Mouse (Mus musculus) cerebellum, postnatal 25 days (tissue): ENCODE measurements around the gene Atp5g2.
"Not testable (repeated sequence)": the region's sequence is repeated elsewhere in the genome, so short reads cannot be mapped to it uniquely, and the experiment has no call there.

Experiments used
- DNase-seq, 2 experiments: peaks; one replicate each; pipeline ENCODE4 v3.0.0; 2021; ENCODE audit warnings: mixed read lengths in 2 of 2

The Atp5g2 gene

GRCm38 (mm10) chr15:102665494-102665893 lies 6.7 kb downstream of the Atp5g2 start:
- peak; percentile 68 to 83 for DNase-seq

GRCm38 (mm10) chr15:102663825-102664224 lies 8.3 kb downstream of the Atp5g2 start:
- DNase-seq = peak in 1 of 2 experiments; percentile 18

GRCm38 (mm10) chr15:102662601-102663000 lies 9.6 kb downstream of the Atp5g2 start:
- DNase-seq = not testable (repeated sequence)

- no peak for DNase-seq
These were observed 14.2 kb downstream of the Atp5g2 start for GRCm38 (mm10) chr15:102657926-102658381.

GRCm38 (mm10) chr15:102656658-102657057 lies 15.5 kb downstream of the Atp5g2 start:
- DNase-seq = no peak

- DNase-seq = not testable (repeated sequence)
These were observed 20.1 kb downstream of the Atp5g2 start for GRCm38 (mm10) chr15:102651928-102652660.

- no peak for DNase-seq
These were observed 21.0 kb downstream of the Atp5g2 start for GRCm38 (mm10) chr15:102651107-102651506.

- DNase-seq = no peak
These were observed 36.3 kb downstream of the Atp5g2 start for GRCm38 (mm10) chr15:102635817-102636216.

- no peak for DNase-seq
These were observed 37.5 kb downstream of the Atp5g2 start for GRCm38 (mm10) chr15:102634684-102635083.

- DNase-seq = peak in 1 of 2 experiments; percentile 62
These were observed 46.5 kb downstream of the Atp5g2 start for GRCm38 (mm10) chr15:102625687-102626055.

- peak; percentile 100 for DNase-seq
These were observed 47.0 kb downstream of the Atp5g2 start, which contains the start of the genes Gm28047 and Atf7 for GRCm38 (mm10) chr15:102624970-102625686. Gene Gm28047 (minus strand): TSS chr15:102625067. Gene Atf7 (minus strand): TSS chr15:102625464.

GRCm38 (mm10) chr15:102624291-102624969 lies 47.7 kb downstream of the Atp5g2 start:
- DNase-seq = peak; percentile 45

- no peak for DNase-seq
These were observed 49.0 kb downstream of the Atp5g2 start for GRCm38 (mm10) chr15:102623121-102623520.

- no peak for DNase-seq
These were observed 49.6 kb downstream of the Atp5g2 start for GRCm38 (mm10) chr15:102622536-102622935.

- no peak for DNase-seq
These were observed 51.4 kb downstream of the Atp5g2 start for GRCm38 (mm10) chr15:102620765-102621164.

GRCm38 (mm10) chr15:102619486-102619885 lies 52.7 kb downstream of the Atp5g2 start:
- no peak for DNase-seq

GRCm38 (mm10) chr15:102617654-102618053 lies 54.5 kb downstream of the Atp5g2 start:
- DNase-seq = no peak

- no peak for DNase-seq
These were observed 56.0 kb downstream of the Atp5g2 start for GRCm38 (mm10) chr15:102616174-102616573.

GRCm38 (mm10) chr15:102614224-102614623 lies 57.9 kb downstream of the Atp5g2 start:
- DNase-seq = no peak

GRCm38 (mm10) chr15:102612966-102613365 lies 59.2 kb downstream of the Atp5g2 start:
- DNase-seq = no peak
